Mouse (Mus musculus) ES-E14 (cell line): ENCODE measurements at regions not wholly inside any gene's neighbourhood (a gene's known extent, or its start where the extent isn't known, plus 50 kb on each side); places are given as distances from the start of the nearest gene placed in this dataset.

ENCODE experiments used
- HCFC1 ChIP-seq: IDR thresholded peaks from 2 replicates; pipeline ENCODE4 v1.6.1; 2012; ENCODE audit warnings: low read length, inconsistent platforms, borderline replicate concordance; ENCODE audit not compliant: insufficient read depth
- MAFK ChIP-seq: IDR thresholded peaks from 2 replicates; pipeline ENCODE4 v1.6.1; 2014; ENCODE audit warnings: mild to moderate bottlenecking, low read depth, low read length, inconsistent platforms; ENCODE audit not compliant: insufficient read depth
- ZC3H11A ChIP-seq: IDR thresholded peaks from 2 replicates; pipeline ENCODE4 v1.6.1; 2012; ENCODE audit warnings: low read depth, mild to moderate bottlenecking, inconsistent platforms, low read length, borderline replicate concordance

DNA sequence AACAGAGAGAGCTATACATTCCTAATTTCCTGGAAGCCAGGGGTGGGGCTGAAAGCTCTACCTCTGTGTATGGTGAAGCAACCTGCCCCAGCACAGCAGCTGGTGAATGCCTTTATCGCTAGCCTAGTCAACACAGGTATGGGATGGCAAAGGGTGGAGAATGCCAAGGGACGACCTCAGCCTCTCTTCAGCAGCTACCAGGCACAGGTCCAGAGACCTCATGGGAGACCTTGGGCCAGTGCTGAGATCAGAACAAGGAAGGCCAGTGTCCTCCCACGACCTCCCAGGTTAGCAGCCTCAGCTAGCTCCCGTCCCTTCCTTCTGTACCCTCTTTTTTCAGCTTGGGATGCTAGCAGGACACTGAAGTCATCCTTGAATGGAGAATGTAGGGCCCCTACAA lies 247.2 kb upstream of the Csf3r start:
- TF ChIP-seq MAFK, result no peak
- TF ChIP-seq ZC3H11A, result no peak
- TF ChIP-seq HCFC1, result no peak
